Mouse (Mus musculus): ENCODE results near the gene Lurap1. TPM values are rescaled to one million over a fixed set of nuclear protein-coding genes. Genes with fewer than 3 reads are reported as not detected.

The Lurap1 gene
- 3.6 and 3.7 TPM in 2 replicates for polyA plus RNA-seq (2015; fragmentation: Nextera tagmentation; extraction: Ambion mirVana)

DNA sequence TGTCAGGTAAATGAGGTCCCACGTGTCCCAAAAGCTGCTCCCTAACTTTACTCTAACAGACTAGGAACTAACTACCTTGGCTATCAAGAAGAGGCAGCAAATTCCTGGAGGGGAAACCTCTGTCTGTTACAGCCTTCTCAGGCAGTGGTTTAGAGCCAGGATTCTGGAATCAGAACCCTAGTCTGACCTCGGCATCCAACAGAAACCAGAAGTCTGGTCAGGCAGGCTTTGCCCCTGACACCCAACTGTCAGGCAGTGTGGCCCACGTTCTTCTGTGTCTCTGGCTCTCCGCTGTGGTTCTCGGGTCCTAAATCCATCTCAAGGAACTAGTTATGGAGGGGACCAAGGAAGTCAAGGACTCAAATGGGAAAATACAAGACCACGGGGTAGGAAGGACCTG lies at the start of gene Lurap1:
Gene Lurap1, minus strand, starts transcription at position 101 of the 400 bp plus-strand sequence.
- H3K4me2 ChIP-seq (ENCODE audit: low read depth, low read length): peak within 1 kb of the TSS; percentile 67
- ATAC-seq (ENCODE audit: low read depth): no peak
- 61% methylated on average over 6 of the region's 6 CpGs for WGBS

DNA sequence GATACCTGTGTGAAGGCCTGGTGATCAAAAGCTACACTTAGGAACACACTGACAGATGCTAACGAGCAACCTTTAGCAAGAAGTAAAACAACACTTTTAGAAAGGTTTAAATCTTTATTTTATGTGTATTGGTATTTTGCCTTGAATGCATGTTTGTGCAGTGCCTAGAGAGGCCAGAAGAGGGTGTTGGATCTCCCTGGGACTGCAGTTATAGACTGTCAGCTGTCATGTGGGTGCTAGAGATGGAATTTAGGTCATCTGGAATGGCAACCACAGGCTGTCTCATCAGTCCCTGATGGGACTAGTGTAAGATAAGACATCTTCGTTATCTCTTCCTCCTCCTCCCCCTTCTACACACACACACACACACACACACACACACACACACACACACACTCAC lies 47.3 kb upstream of the Lurap1 start:
- H3K9ac ChIP-seq (ENCODE audit: low read length): no peak overlapping the region
- no peaks in the 10 kb centered on the region for H3K36me3 ChIP-seq (ENCODE audit: control insufficient read depth, insufficient read depth, low read length)
- H3K4me1 ChIP-seq (replicated peaks; ENCODE audit: control insufficient read depth, insufficient read depth, low read length): no peaks in the 10 kb centered on the region
- no peak overlapping the region for H3K4me3 ChIP-seq (ENCODE audit: low read length)
- no peak overlapping the region for H3K27ac ChIP-seq (ENCODE audit: low read length)
- H3K9me3 ChIP-seq (ENCODE audit: control insufficient read depth, low read length): no peaks in the 10 kb centered on the region
- no peaks in the 10 kb centered on the region for H3K27me3 ChIP-seq (ENCODE audit: control insufficient read depth, insufficient read depth, low read depth, low read length)
- no peak for ATAC-seq (ENCODE audit: low read depth)
- H3K4me2 ChIP-seq (ENCODE audit: low read depth, low read length): no peak overlapping the region
- WGBS: 71% methylated on average over 2 of the region's 2 CpGs

More for the DNA sequence above, at the start of gene Lurap1:
- H3K27ac ChIP-seq (ENCODE audit: low read length): peak within 1 kb of the TSS; percentile 92
- H3K4me1 ChIP-seq (replicated peaks; ENCODE audit: control insufficient read depth, insufficient read depth, low read length): peaks cover 12% of the 10 kb centered on the region
- H3K9me3 ChIP-seq (ENCODE audit: control insufficient read depth, low read length): no peaks in the 10 kb centered on the region
- H3K27me3 ChIP-seq (ENCODE audit: control insufficient read depth, insufficient read depth, low read depth, low read length): no peaks in the 10 kb centered on the region
- H3K9ac ChIP-seq (ENCODE audit: low read length): peak within 1 kb of the TSS; percentile 97
- peak within 1 kb of the TSS; percentile 83 for H3K4me3 ChIP-seq (ENCODE audit: low read length)
- peaks cover 30% of the 10 kb centered on the region for H3K36me3 ChIP-seq (ENCODE audit: control insufficient read depth, insufficient read depth, low read length)

DNA sequence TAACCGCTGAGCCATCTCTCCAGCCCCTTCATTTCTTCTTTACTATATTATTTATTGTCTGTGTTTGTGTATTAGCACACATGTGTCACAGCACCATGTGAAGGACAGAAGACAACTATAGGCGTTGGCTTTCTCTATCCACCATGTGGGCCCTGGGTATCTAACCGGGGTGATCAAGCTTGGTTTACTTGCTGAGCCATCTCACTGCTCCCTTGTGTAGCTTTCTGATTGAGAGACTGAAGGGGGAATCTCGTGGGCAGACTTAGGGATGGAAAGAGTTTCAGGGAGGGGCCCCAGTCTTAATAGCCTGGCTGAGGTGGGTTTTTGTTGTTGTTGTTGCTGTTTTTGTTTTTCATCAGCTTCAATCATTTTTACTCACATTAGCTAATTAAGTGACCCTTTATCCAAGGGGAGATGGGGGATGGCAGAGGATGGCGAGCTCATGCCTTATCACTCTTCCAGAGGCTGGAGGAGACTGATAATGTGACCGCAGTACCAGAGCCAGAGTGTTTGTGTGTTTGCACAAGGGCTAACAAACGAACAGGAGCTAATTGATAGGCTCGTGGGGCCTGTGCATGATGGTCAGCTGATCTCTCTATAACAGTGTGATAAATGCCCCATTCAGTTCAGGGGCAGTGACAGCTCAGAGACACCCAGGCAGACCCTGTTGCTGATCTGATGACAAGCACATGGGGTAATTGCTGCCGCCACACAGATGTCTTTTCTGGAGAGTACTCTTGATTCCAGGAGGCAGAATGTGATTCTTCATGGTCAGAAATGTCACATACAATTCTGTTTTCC lies 42.6 kb upstream of the Lurap1 start:
- no peak overlapping the region for H3K9ac ChIP-seq (ENCODE audit: low read length)
- ATAC-seq (ENCODE audit: low read depth): no peak
- H3K36me3 ChIP-seq (ENCODE audit: control insufficient read depth, insufficient read depth, low read length): no peaks in the 10 kb centered on the region
- WGBS: 39% methylated on average over 9 of the region's 9 CpGs
- H3K9me3 ChIP-seq (ENCODE audit: control insufficient read depth, low read length): no peaks in the 10 kb centered on the region
- H3K4me1 ChIP-seq (replicated peaks; ENCODE audit: control insufficient read depth, insufficient read depth, low read length): no peaks in the 10 kb centered on the region; the same call in 1 of the 2 replicates
- H3K4me2 ChIP-seq (ENCODE audit: low read depth, low read length): no peak overlapping the region
- H3K4me3 ChIP-seq (ENCODE audit: low read length): no peak overlapping the region
- H3K27me3 ChIP-seq (ENCODE audit: control insufficient read depth, insufficient read depth, low read depth, low read length): no peaks in the 10 kb centered on the region
- no peak overlapping the region for H3K27ac ChIP-seq (ENCODE audit: low read length)

DNA sequence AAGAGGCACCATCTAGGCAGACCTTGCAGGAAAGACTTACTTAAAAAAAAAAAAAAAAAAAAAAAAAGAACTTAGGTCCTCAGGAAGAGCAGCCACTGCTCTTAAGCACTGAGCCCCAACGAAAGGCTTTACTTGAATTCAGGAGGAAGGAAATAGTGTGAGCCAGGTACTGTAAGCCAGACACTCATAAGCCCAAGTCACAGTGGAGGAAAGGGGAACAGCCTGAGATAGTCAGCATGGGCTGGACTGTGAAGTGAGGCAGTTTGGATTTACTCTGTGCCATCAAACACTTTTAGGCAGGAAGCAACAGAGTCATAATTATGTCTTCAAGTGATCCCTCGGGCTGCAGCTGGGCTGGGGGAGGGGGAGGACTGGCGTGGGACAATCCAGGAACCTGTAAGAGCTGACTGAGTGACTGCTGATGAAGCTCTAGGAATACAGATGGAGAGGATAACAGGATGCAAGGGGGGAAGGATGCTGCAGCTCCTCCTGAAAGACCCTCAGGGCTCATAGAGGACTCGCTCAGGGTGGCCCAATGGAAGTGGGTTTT lies 41.2 kb upstream of the Lurap1 start:
- ATAC-seq (ENCODE audit: low read depth): no peak
- Histone ChIP-seq H3K4me3 (ENCODE audit: low read length) (no peak overlapping the region), H3K9ac (ENCODE audit: low read length) (no peak overlapping the region), H3K27ac (ENCODE audit: low read length) (no peak overlapping the region), H3K27me3 (ENCODE audit: control insufficient read depth, insufficient read depth, low read depth, low read length) (no peaks in the 10 kb centered on the region), H3K36me3 (ENCODE audit: control insufficient read depth, insufficient read depth, low read length) (no peaks in the 10 kb centered on the region), H3K9me3 (ENCODE audit: control insufficient read depth, low read length) (no peaks in the 10 kb centered on the region), H3K4me2 (ENCODE audit: low read depth, low read length) (no peak overlapping the region), H3K4me1 (replicated peaks; ENCODE audit: control insufficient read depth, insufficient read depth, low read length) (no peaks in the 10 kb centered on the region; the same call in 1 of the 2 replicates)
- 23% methylated on average over 4 of the region's 4 CpGs for WGBS

DNA sequence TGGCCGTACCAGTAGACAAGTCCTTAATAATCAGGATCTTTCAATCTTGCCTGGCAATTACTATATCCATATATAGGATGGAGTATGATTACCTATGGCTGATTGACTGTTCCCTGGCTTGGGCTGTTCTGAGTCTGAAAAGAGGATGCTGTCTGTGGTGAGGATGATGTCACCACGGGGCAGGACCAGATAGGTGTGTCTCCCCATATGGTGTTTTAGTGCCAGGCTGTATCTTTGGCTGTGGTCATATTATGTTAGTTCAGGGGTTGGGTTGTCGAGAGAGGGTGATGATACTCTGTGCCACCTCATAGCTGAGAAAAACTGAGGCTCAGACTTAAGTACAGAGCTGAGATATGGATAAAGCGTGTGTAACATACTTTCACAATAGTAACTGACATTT lies 33.9 kb upstream of the Lurap1 start:
- WGBS: 80% methylated on average over 4 of the region's 4 CpGs
- Histone ChIP-seq H3K4me1 (replicated peaks; ENCODE audit: control insufficient read depth, insufficient read depth, low read length) (peaks cover 5% of the 10 kb centered on the region), H3K27me3 (ENCODE audit: control insufficient read depth, insufficient read depth, low read depth, low read length) (no peaks in the 10 kb centered on the region), H3K9ac (ENCODE audit: low read length) (no peak overlapping the region), H3K4me2 (ENCODE audit: low read depth, low read length) (no peak overlapping the region), H3K9me3 (ENCODE audit: control insufficient read depth, low read length) (no peaks in the 10 kb centered on the region), H3K4me3 (ENCODE audit: low read length) (no peak overlapping the region), H3K27ac (ENCODE audit: low read length) (no peak overlapping the region), H3K36me3 (ENCODE audit: control insufficient read depth, insufficient read depth, low read length) (no peaks in the 10 kb centered on the region)
- no peak for ATAC-seq (ENCODE audit: low read depth)

DNA sequence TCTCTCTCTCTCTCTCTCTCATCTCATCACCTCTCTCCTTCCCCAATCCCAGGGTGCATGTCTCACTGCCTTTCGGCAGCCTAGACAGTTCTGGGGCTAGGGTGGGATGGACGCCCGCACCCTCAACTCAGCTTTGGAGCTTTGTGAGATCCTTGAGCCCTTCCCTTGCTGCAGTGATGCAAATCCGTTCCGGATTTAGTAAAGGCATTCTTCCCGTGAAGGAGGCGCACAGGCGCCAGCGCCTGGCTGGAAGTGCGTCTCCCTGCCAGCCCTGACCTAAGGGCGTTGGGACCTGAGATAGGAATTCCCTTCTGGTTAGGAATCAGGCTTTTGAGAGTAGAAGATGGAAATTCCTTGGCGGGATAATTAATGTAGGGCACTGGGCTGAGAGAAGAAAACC lies 31.6 kb upstream of the Lurap1 start:
- Histone ChIP-seq H3K4me3 (ENCODE audit: low read length) (0 out of 2 replicates have a peak overlapping the region, but pooled peaks have one; percentile 4), H3K9me3 (ENCODE audit: control insufficient read depth, low read length) (no peaks in the 10 kb centered on the region), H3K27ac (ENCODE audit: low read length) (no peak overlapping the region), H3K36me3 (ENCODE audit: control insufficient read depth, insufficient read depth, low read length) (no peaks in the 10 kb centered on the region), H3K27me3 (ENCODE audit: control insufficient read depth, insufficient read depth, low read depth, low read length) (no peaks in the 10 kb centered on the region), H3K4me1 (replicated peaks; ENCODE audit: control insufficient read depth, insufficient read depth, low read length) (peaks cover 5% of the 10 kb centered on the region), H3K4me2 (ENCODE audit: low read depth, low read length) (peak overlapping the region; percentile 38), H3K9ac (ENCODE audit: low read length) (peak overlapping the region; percentile 25; the same call in 1 of the 2 replicates)
- peak; percentile 60 for ATAC-seq (ENCODE audit: low read depth)
- 5% methylated on average over 12 of the region's 12 CpGs for whole genome bisulfite sequencing

DNA sequence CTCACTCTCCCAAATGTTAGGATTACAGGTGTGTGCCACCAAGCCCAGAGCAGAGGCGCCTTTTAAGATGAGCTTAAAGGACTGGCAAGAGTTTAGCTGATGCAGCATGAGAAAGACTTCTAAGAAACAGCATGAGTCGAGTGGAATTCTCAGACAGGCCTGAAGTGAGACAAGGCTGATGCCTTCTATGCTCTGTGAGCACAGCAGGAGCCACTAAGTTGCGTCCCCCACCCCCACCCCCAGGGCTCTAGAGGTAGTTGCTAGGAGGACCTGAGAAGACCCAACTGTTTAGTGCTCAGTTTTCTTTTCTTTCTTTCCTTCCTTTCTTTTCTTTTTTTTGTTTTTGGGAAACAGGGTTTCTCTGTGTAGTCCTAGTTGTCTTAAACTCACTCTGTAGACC lies 30.9 kb upstream of the Lurap1 start:
- Histone ChIP-seq H3K27me3 (ENCODE audit: control insufficient read depth, insufficient read depth, low read depth, low read length) (no peaks in the 10 kb centered on the region), H3K9me3 (ENCODE audit: control insufficient read depth, low read length) (no peaks in the 10 kb centered on the region), H3K4me1 (replicated peaks; ENCODE audit: control insufficient read depth, insufficient read depth, low read length) (peaks cover 10% of the 10 kb centered on the region), H3K4me3 (ENCODE audit: low read length) (no peak overlapping the region), H3K4me2 (ENCODE audit: low read depth, low read length) (no peak overlapping the region), H3K36me3 (ENCODE audit: control insufficient read depth, insufficient read depth, low read length) (no peaks in the 10 kb centered on the region), H3K27ac (ENCODE audit: low read length) (no peak overlapping the region), H3K9ac (ENCODE audit: low read length) (no peak overlapping the region)
- no peak for ATAC-seq (ENCODE audit: low read depth)
- WGBS: 45% methylated on average over 3 of the region's 3 CpGs

DNA sequence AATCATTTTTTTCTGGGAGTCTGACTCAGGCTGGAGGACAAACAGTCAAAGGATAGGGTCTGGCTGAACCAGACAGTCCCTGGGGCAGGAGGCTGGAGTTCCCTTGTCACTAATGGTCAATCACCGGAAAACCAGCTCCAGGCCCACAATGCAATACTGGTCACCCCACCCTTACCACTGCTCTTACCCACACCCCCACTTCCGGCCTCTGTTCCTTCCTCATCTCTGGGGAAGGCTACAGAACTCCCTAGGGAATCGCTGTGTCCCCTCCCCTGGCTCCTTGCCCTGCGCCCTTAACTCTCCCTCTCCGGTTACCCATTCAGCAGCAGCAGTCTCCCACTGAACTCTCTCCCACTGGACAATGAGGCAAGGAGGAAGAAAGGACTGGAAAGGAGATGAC lies 26.0 kb upstream of the Lurap1 start:
- Histone ChIP-seq H3K9me3 (ENCODE audit: control insufficient read depth, low read length) (no peaks in the 10 kb centered on the region), H3K9ac (ENCODE audit: low read length) (peak overlapping the region; percentile 50), H3K4me3 (ENCODE audit: low read length) (peak overlapping the region; percentile 23; the same call in 1 of the 2 replicates), H3K4me1 (replicated peaks; ENCODE audit: control insufficient read depth, insufficient read depth, low read length) (peaks cover 33% of the 10 kb centered on the region), H3K36me3 (ENCODE audit: control insufficient read depth, insufficient read depth, low read length) (no peaks in the 10 kb centered on the region), H3K4me2 (ENCODE audit: low read depth, low read length) (peak overlapping the region; percentile 40), H3K27ac (ENCODE audit: low read length) (peak overlapping the region; percentile 93), H3K27me3 (ENCODE audit: control insufficient read depth, insufficient read depth, low read depth, low read length) (no peaks in the 10 kb centered on the region)
- ATAC-seq (ENCODE audit: low read depth): peak; percentile 79
- WGBS: 23% methylated on average over 5 of the region's 5 CpGs

DNA sequence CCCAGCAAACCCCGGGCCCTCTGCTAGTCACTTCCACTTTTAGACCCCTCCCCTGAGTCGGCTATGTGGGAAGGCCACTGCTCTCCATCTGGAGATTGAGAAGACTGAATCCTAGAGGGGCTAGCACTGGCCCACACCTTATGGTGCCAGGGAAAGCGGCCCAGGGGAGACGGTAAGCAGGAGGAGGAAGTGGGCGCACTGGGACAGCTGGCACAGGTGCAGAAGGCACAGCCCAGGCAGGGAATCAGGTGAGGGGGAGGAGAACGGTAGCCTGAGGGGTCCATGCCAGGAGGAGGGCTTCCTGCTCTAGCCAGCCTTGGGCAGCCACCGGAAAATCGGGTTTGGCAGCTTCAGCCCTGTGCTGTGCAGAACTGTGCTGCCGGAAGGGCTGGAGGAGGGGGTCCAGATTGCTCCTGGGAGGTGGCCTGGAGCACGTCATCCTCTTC lies 25.4 kb upstream of the Lurap1 start:
- H3K36me3 ChIP-seq (ENCODE audit: control insufficient read depth, insufficient read depth, low read length): no peaks in the 10 kb centered on the region
- peak; percentile 95 for ATAC-seq (ENCODE audit: low read depth)
- H3K4me1 ChIP-seq (replicated peaks; ENCODE audit: control insufficient read depth, insufficient read depth, low read length): peaks cover 33% of the 10 kb centered on the region
- peak overlapping the region; percentile 23 for H3K4me3 ChIP-seq (ENCODE audit: low read length)
- 8% methylated on average over 10 of the region's 10 CpGs for WGBS
- peak overlapping the region; percentile 93 for H3K27ac ChIP-seq (ENCODE audit: low read length)
- peak overlapping the region; percentile 50 for H3K9ac ChIP-seq (ENCODE audit: low read length)
- H3K27me3 ChIP-seq (ENCODE audit: control insufficient read depth, insufficient read depth, low read depth, low read length): no peaks in the 10 kb centered on the region
- H3K9me3 ChIP-seq (ENCODE audit: control insufficient read depth, low read length): no peaks in the 10 kb centered on the region
- H3K4me2 ChIP-seq (ENCODE audit: low read depth, low read length): peak overlapping the region; percentile 40
